Mouse (Mus musculus): ENCODE measurements around the gene Atf6b. TPM values are rescaled to one million over a fixed set of nuclear protein-coding genes. Genes with fewer than 3 reads are reported as not detected.

Atf6b gene
- total RNA-seq, 2 experiments from 2014 or later: 4.0 to 4.2 TPM

DNA sequence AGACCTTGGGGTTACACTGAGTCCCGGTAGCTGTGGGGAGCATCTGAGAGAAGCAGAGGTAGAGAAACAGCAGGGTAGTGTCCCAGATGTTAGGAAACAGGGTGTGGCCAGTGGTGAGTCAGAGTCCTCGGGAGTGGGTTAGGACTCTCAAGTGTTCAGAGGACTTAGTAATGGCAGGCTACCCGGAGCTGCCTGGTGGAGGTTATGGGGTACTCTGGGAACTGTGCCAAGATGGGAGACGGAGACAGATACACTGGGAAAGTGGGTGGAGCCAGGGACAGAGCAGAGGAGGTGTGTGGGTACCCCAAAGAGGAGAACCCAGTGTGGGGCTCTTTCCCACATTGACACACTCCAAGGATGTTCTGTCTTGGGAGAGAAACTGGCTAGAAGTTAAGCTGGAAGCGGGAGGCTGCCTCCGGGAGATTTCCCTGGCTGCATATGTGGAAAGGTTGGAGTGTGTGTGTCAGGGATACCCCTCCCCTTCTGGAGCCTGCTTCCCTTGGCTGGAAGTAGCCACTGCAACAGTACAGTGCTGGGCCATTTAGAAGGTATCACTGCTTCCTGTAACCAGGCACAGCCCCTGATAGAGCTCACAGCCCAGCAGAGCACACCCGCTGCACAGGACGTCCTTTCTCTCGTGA lies 37.4 kb downstream of the Atf6b start:
- ATAC-seq (replicated peaks; ENCODE audit: low FRiP score, poor library complexity, severe bottlenecking): no peak

DNA sequence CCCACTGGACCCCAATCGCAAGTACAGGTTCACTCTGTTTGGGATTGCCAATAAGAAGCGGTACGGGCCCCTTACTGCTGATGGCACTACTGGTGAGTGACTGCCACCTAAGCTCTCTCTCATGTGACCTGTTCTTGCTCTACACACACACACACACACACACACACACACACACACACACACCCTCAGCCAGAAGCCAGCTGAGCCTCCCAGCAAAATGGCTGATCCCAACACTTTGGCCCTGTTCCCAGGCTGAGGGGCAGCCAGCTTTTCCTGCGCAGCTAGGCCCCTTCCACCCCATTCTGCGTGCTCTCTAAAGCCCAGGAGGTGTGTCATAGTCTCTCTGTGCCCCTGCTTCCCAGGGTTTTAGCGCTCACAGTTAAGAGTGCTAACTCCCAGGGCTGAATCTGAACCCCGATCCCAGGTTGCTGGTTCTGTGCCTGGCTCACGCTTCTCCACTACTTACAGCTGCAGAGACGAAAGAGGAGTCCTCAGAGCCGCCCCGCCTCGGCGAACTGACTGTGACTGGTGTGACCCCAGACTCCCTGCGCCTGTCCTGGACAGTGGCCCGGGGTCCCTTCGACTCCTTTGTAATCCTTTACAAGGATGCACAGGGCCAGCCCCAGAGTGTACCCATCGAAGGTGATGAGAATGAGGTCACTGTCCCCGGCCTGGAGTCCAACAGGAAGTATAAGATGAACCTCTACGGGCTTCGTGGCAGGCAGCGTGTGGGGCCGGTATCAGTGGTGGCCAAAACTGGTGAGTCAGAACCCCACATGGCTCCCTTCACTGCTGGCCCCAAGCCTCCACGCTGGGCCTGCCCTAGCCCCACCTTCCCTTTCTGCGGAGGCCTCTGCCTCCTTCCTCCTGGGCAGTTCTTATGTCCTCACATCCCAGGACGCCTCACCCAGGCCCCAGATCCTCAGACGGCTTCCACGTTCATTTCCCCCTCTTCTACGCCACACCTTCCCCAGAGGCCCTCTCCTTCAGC lies 38.5 kb downstream of the Atf6b start:
- 0 out of 2 replicates have a peak, but pooled peaks have one; percentile 23 for ATAC-seq (replicated peaks; ENCODE audit: low FRiP score, poor library complexity, severe bottlenecking)

DNA sequence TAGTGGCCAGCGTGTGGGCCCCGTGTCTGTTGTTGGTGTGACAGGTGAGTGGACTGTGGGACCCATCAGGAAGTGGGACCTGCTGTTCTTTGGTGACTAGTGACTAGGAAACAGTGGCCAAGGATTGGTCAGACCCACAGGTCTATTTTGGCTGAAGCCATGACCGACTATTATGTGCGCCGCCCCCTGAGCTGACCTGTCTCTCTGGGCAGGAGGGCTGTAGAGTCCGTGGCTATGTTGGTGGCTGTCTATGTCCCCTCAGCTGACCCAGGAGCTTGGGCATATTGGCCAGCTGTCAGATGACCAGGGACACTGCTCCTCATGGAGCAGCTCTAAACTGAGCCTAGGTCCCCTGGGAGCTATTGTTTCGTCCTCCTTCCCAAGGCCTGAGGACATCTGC lies 41.9 kb downstream of the Atf6b start:
- ATAC-seq (replicated peaks; ENCODE audit: low FRiP score, poor library complexity, severe bottlenecking): no peak

DNA sequence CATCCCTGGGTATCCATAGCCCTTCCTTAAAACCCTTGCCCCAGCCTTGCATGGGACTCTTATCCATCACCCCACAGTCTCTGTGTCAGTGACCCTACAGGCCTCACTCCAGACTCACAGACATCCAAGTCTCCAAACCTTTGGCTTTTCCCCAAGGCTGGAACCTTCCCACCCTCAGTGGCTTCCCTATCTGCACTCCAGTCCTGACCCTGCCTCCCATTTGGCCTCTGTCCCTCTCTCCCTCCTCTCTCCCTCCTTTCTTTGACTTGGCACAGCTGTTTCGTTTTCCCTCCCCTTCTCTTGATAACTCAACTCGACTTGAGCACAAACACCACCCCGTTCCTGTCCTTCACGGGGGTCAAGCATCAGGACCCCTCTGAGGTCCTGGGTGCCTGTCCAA lies 43.5 kb downstream of the Atf6b start:
- ATAC-seq (replicated peaks; ENCODE audit: low FRiP score, poor library complexity, severe bottlenecking): no peak

DNA sequence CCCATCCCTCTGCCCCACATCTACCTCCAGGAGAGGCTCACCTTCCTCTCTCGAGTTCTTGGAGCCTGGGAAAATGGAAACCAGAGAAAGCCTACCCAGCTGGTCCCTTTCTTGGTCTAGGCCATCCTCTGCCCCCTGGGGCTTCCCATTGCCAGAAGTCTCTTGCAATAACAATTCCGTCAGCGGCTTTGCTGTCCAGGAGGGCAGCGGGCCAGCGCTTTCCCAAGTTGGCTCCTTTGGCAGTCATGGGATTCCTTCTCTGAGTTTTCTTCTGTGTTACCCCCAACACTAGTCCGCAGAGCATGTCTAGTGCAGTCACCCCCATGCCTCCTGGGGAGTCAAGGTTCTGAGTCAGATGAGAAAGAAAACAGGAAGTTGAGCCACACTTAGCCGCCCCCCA lies 46.0 kb downstream of the Atf6b start:
- ATAC-seq (replicated peaks; ENCODE audit: low FRiP score, poor library complexity, severe bottlenecking): no peak

DNA sequence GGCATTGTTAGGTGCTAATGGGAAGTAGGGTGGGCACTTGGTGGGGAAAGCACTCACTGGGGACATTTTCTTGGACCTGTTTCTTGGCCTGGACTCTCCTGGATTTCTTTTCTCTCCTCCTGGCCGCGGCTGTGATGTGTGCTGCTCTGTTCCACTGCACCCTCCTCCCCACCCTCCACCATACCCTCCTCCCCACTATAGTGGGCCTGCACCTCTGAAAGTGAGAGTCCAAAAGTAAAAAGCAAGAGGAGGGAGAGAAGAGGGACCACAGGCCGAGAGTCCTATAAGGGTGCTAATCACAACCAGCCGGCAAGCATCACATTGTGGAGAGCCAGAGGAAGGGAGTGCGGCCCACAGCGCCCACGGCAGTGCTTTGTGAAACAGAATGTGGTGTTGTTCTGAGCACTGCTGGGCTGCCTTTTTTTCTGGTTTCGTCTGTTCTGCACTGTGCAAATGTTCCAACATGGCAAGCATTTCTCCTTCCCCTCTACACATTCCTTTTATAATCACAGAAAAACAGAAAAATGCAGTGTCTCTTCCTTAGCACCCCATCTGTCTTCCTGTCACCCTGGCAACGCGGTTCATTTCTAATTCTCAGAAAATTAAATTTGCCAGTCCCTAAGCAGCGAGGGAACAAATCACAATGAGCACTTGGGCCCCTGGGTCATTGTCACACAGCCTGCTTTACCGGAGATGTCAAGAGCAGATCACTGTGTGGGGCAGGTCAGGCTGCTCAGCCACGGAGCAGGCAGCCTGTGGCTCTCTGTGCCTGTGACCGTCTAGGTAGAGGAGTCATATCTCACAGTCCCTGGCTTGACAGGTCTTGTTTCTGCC lies 52.8 kb downstream of the Atf6b start:
- ATAC-seq (replicated peaks; ENCODE audit: low FRiP score, poor library complexity, severe bottlenecking): no peak

DNA sequence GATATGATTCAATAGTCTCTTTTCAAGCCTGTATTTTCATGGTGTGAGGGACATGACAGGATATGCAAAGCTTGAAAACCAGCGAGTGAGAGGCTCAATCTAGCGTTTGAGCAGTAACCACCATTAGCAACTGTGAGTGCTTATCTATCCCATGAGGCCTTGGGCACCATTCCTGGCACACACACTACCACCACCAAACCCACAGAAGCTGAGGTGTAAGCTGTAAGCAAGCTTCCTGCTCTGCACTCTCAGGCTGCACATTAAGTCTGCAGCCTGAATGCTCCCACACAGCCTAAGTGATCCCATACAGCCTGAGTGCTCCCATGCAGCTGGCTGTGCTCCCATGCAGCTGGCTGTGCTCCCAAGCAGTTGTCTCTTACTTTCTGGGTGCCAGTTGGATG lies 53.7 kb downstream of the Atf6b start:
- ATAC-seq (replicated peaks; ENCODE audit: low FRiP score, poor library complexity, severe bottlenecking): no peak

Other genes with a start within 250 kb of the Atf6b start
- gene BC051142, start 248.3 kb upstream of the Atf6b start, total RNA-seq (2015; ENCODE audit: low replicate concordance): not detected in 2 replicates
- gene BC051142, start 248.3 kb upstream of the Atf6b start, total RNA-seq (2017; ENCODE audit: low replicate concordance): not detected in 2 replicates
- 0.84 TPM in 1 of 2 replicates, not detected in the other for gene Btnl4, start 169.8 kb upstream of the Atf6b start, total RNA-seq (2015; ENCODE audit: low replicate concordance)
- not detected in 2 replicates for gene Btnl4, start 169.8 kb upstream of the Atf6b start, total RNA-seq (2017; ENCODE audit: low replicate concordance)
- not detected in 2 replicates for gene Btnl6, start 129.8 kb upstream of the Atf6b start, total RNA-seq (2015; ENCODE audit: low replicate concordance)
- gene Btnl6, start 129.8 kb upstream of the Atf6b start, total RNA-seq (2017; ENCODE audit: low replicate concordance): 0.77 TPM in 1 of 2 replicates, not detected in the other
- not detected in 2 replicates for gene Notch4, start 82.9 kb upstream of the Atf6b start, total RNA-seq (2015; ENCODE audit: low replicate concordance)
- gene Notch4, start 82.9 kb upstream of the Atf6b start, total RNA-seq (2017; ENCODE audit: low replicate concordance): not detected in 2 replicates
- gene Gpsm3, start 57.3 kb upstream of the Atf6b start, total RNA-seq (2015; ENCODE audit: low replicate concordance): 69.6 and 82.3 TPM in 2 replicates
- 11.6 and 21.3 TPM in 2 replicates for gene Gpsm3, start 57.3 kb upstream of the Atf6b start, total RNA-seq (2017; ENCODE audit: low replicate concordance)
- 8.4 and 10.4 TPM in 2 replicates for gene Pbx2, start 55.9 kb upstream of the Atf6b start, total RNA-seq (2015; ENCODE audit: low replicate concordance)
- gene Pbx2, start 55.9 kb upstream of the Atf6b start, total RNA-seq (2017; ENCODE audit: low replicate concordance): 5.5 and 5.9 TPM in 2 replicates
- 0.84 TPM in 1 of 2 replicates, not detected in the other for gene Ager, start 49.3 kb upstream of the Atf6b start, total RNA-seq (2015; ENCODE audit: low replicate concordance)
- gene Ager, start 49.3 kb upstream of the Atf6b start, total RNA-seq (2017; ENCODE audit: low replicate concordance): 0.26 and 1.7 TPM in 2 replicates
- 22.2 and 30.2 TPM in 2 replicates for gene Rnf5, start 43.5 kb upstream of the Atf6b start, total RNA-seq (2015; ENCODE audit: low replicate concordance)
- gene Rnf5, start 43.5 kb upstream of the Atf6b start, total RNA-seq (2017; ENCODE audit: low replicate concordance): 4.1 and 6.1 TPM in 2 replicates
- 9.6 and 16.5 TPM in 2 replicates for gene Agpat1, start 42.9 kb upstream of the Atf6b start, total RNA-seq (2015; ENCODE audit: low replicate concordance)
- gene Agpat1, start 42.9 kb upstream of the Atf6b start, total RNA-seq (2017; ENCODE audit: low replicate concordance): 8.2 and 12.4 TPM in 2 replicates
- 2.3 TPM in 1 of 2 replicates, not detected in the other for gene Egfl8, start 31.2 kb upstream of the Atf6b start, total RNA-seq (2015; ENCODE audit: low replicate concordance)
- gene Egfl8, start 31.2 kb upstream of the Atf6b start, total RNA-seq (2017; ENCODE audit: low replicate concordance): 0.34 TPM in 1 of 2 replicates, not detected in the other
- gene Ppt2, start 18.6 kb upstream of the Atf6b start, total RNA-seq (2015; ENCODE audit: low replicate concordance): 13.6 and 21.3 TPM in 2 replicates
- gene Ppt2, start 18.6 kb upstream of the Atf6b start, total RNA-seq (2017; ENCODE audit: low replicate concordance): 2.9 and 3.3 TPM in 2 replicates
- gene Prrt1, start 17.6 kb upstream of the Atf6b start, total RNA-seq (2015; ENCODE audit: low replicate concordance): not detected in 2 replicates
- gene Prrt1, start 17.6 kb upstream of the Atf6b start, total RNA-seq (2017; ENCODE audit: low replicate concordance): not detected in 2 replicates
- not detected in 2 replicates for gene Fkbpl, start 2.4 kb upstream of the Atf6b start, total RNA-seq (2015; ENCODE audit: low replicate concordance)
- gene Fkbpl, start 2.4 kb upstream of the Atf6b start, total RNA-seq (2017; ENCODE audit: low replicate concordance): 0.42 and 3.9 TPM in 2 replicates
- gene Tnxb, start 23.4 kb downstream of the Atf6b start, total RNA-seq (2015; ENCODE audit: low replicate concordance): not detected in 2 replicates
- gene Tnxb, start 23.4 kb downstream of the Atf6b start, total RNA-seq (2017; ENCODE audit: low replicate concordance): not detected in 2 replicates
- 0.38 and 0.84 TPM in 2 replicates for gene C4b, start 96.7 kb downstream of the Atf6b start, total RNA-seq (2015; ENCODE audit: low replicate concordance)
- not detected in 2 replicates for gene C4b, start 96.7 kb downstream of the Atf6b start, total RNA-seq (2017; ENCODE audit: low replicate concordance)
- gene Cyp21a1, start 157.4 kb downstream of the Atf6b start, total RNA-seq (2015; ENCODE audit: low replicate concordance): not detected in 2 replicates
- not detected in 2 replicates for gene Cyp21a1, start 157.4 kb downstream of the Atf6b start, total RNA-seq (2017; ENCODE audit: low replicate concordance)
- 8.3 and 8.6 TPM in 2 replicates for gene Stk19, start 189.8 kb downstream of the Atf6b start, total RNA-seq (2015; ENCODE audit: low replicate concordance)
- 5.9 TPM in 2 replicates for gene Stk19, start 189.8 kb downstream of the Atf6b start, total RNA-seq (2017; ENCODE audit: low replicate concordance)
- gene Dxo, start 189.9 kb downstream of the Atf6b start, total RNA-seq (2015; ENCODE audit: low replicate concordance): 6.5 and 6.9 TPM in 2 replicates
- 3.5 and 19.9 TPM in 2 replicates for gene Dxo, start 189.9 kb downstream of the Atf6b start, total RNA-seq (2017; ENCODE audit: low replicate concordance)
- gene Skiv2l, start 203.1 kb downstream of the Atf6b start, total RNA-seq (2015; ENCODE audit: low replicate concordance): 4.8 and 9.8 TPM in 2 replicates
- gene Skiv2l, start 203.1 kb downstream of the Atf6b start, total RNA-seq (2017; ENCODE audit: low replicate concordance): 16.0 and 20.4 TPM in 2 replicates
- gene Nelfe, start 203.2 kb downstream of the Atf6b start, total RNA-seq (2015; ENCODE audit: low replicate concordance): 23.0 and 30.0 TPM in 2 replicates
- gene Nelfe, start 203.2 kb downstream of the Atf6b start, total RNA-seq (2017; ENCODE audit: low replicate concordance): 16.3 and 19.7 TPM in 2 replicates
- gene Cfb, start 215.4 kb downstream of the Atf6b start, total RNA-seq (2015; ENCODE audit: low replicate concordance): not detected in 2 replicates
- gene Cfb, start 215.4 kb downstream of the Atf6b start, total RNA-seq (2017; ENCODE audit: low replicate concordance): 0.43 and 0.56 TPM in 2 replicates
- gene Zbtb12, start 232.3 kb downstream of the Atf6b start, total RNA-seq (2015; ENCODE audit: low replicate concordance): 0.38 and 0.42 TPM in 2 replicates
- gene Zbtb12, start 232.3 kb downstream of the Atf6b start, total RNA-seq (2017; ENCODE audit: low replicate concordance): 0.98 TPM in 1 of 2 replicates, not detected in the other
- gene Gm20547, start 234.9 kb downstream of the Atf6b start, total RNA-seq (2015; ENCODE audit: low replicate concordance): 1.5 TPM in 1 of 2 replicates, not detected in the other
- not detected in 2 replicates for gene Gm20547, start 234.9 kb downstream of the Atf6b start, total RNA-seq (2017; ENCODE audit: low replicate concordance)

Data from erythroblast, adult 5-6 weeks (primary cell).